Mouse (Mus musculus): ENCODE measurements around the gene Ffar4. TPM values are rescaled to one million over a fixed set of nuclear protein-coding genes. Genes with fewer than 3 reads are reported as not detected.

Ffar4 gene
- polyA plus RNA-seq (2012; fragmentation: generic; extraction: Trizol): not detected

GRCm38 (mm10) chr19:38096858-38097758, at the start of gene Ffar4:
Gene Ffar4, plus strand, starts transcription at chr19:38097071.

GRCm38 (mm10) chr19:38054720-38055192, 42.1 kb upstream of the Ffar4 start, which contains the start of gene Cep55:
Gene Cep55, plus strand, starts transcription at chr19:38055011.

GRCm38 (mm10) chr19:38125219-38125610, 28.3 kb downstream of the Ffar4 start, which contains the start of gene Rbp4:
Gene Rbp4, minus strand, starts transcription at chr19:38125281.

GRCm38 (mm10) chr19:38132481-38132880, 35.6 kb downstream of the Ffar4 start, which contains the start of gene Pde6c:
Gene Pde6c, plus strand, starts transcription at chr19:38132781.

Other genes with a start within 250 kb of the Ffar4 start
- 100 to 1,000 TPM in 1 of 2 experiments, 10 to 100 TPM in 1; 43.0 to 142 TPM for gene Myof, start 53.5 kb upstream of the Ffar4 start, polyA plus RNA-seq (2012; fragmentation: generic; extraction: Trizol)
- gene Cep55, start 42.1 kb upstream of the Ffar4 start, polyA plus RNA-seq (2012; fragmentation: generic; extraction: Trizol): 1 to 10 TPM in 1 of 2 experiments, under 1 TPM in 1; 0.44 to 6.3 TPM
- not detected for gene Rbp4, start 28.2 kb downstream of the Ffar4 start, polyA plus RNA-seq (2012; fragmentation: generic; extraction: Trizol)
- not detected for gene Pde6c, start 35.7 kb downstream of the Ffar4 start, polyA plus RNA-seq (2012; fragmentation: generic; extraction: Trizol)
- gene Fra10ac1, start 127.1 kb downstream of the Ffar4 start, polyA plus RNA-seq (2012; fragmentation: generic; extraction: Trizol): 1 to 10 TPM in 1 of 2 experiments, under 1 TPM in 1; 0.85 to 5.1 TPM
- gene Lgi1, start 167.5 kb downstream of the Ffar4 start, polyA plus RNA-seq (2012; fragmentation: generic; extraction: Trizol): not detected

Measured in C3H10T1/2 (cell line).